Mouse (Mus musculus) lung, embryonic 15.5 days (tissue): Measurements from ENCODE around the gene Gjb3. TPM values are rescaled to one million over a fixed set of nuclear protein-coding genes. Genes with fewer than 3 reads are reported as not detected.

Experiments used
- ATAC-seq: fragments of 200-750 bp; cut with Nextera tagmentation; 2 replicates; pipeline ENCODE4 v1.8.0; 2017; ENCODE audit warnings: moderate number of reproducible peaks, borderline replicate concordance; ENCODE audit not compliant: low FRiP score, low TSS enrichment; ENCODE audit errors: extremely low read depth
- H3K27ac ChIP-seq: fragments of 300-500 bp; sonication (generic); 2 replicates; pipeline ENCODE4 v1.5.1; 2015; ENCODE audit warnings: moderate library complexity, mild to moderate bottlenecking, inconsistent platforms
- H3K27me3 ChIP-seq: fragments of 300-500 bp; sonication (generic); 2 replicates; pipeline ENCODE4 v1.6.1; 2015; ENCODE audit warnings: inconsistent platforms
- H3K36me3 ChIP-seq: fragments of 300-500 bp; sonication (generic); 2 replicates; pipeline ENCODE4 v1.6.1; 2015; ENCODE audit warnings: inconsistent platforms
- H3K4me1 ChIP-seq: fragments of 300-500 bp; sonication (generic); 2 replicates; pipeline ENCODE4 v1.6.1; 2015; ENCODE audit warnings: inconsistent platforms
- H3K4me2 ChIP-seq: fragments of 300-500 bp; sonication (generic); 2 replicates; pipeline ENCODE4 v1.6.1; 2015; ENCODE audit warnings: inconsistent platforms, mild to moderate bottlenecking, moderate library complexity
- H3K4me3 ChIP-seq: fragments of 300-500 bp; sonication (generic); 2 replicates; pipeline ENCODE4 v1.5.1; 2015; ENCODE audit warnings: mild to moderate bottlenecking, inconsistent platforms
- H3K9ac ChIP-seq: fragments of 300-500 bp; sonication (generic); 2 replicates; pipeline ENCODE4 v1.6.1; 2015; ENCODE audit warnings: inconsistent platforms
- H3K9me3 ChIP-seq: fragments of 300-500 bp; sonication (generic); 2 replicates; pipeline ENCODE4 v1.6.1; 2016; ENCODE audit warnings: inconsistent platforms
- WGBS: fragments of 180-500 bp; shearing (Covaris S2); methylation state at CpG from one replicate; pipeline ENCODE4 v1.1.7; 2015; 5-methylcytosine and 5-hydroxymethylcytosine counted together
- polyA plus RNA-seq: library from polyadenylated mRNA; unstranded; fragments of >200 nt; fragmentation: Nextera tagmentation; extraction: Ambion mirVana; gene quantifications from 2 replicates; pipeline ENCODE4 v1.2.1, GENCODE M21; 2015

Gjb3 gene
- polyA plus RNA-seq, 1 experiment from 2014 or later: 1.6 TPM

GRCm38 (mm10) chr4:127331171-127331570 lies 527 bp upstream of the Gjb3 start:
- no peak for ATAC-seq
- Histone ChIP-seq H3K4me1 (peaks cover 11% of the 10 kb centered on the region), H3K36me3 (no peaks in the 10 kb centered on the region), H3K4me2 (peak overlapping the region; percentile 50; the same call in 1 of the 2 replicates), H3K27me3 (peaks cover 58% of the 10 kb centered on the region), H3K9me3 (no peaks in the 10 kb centered on the region), H3K4me3 (no peak overlapping the region), H3K9ac (no peak overlapping the region), H3K27ac (no peak overlapping the region)
- WGBS: 25% methylated on average over 13 of the region's 13 CpGs

GRCm38 (mm10) chr4:127329751-127330150 lies 893 bp downstream of the Gjb3 start:
- no peaks in the 10 kb centered on the region for H3K36me3 ChIP-seq
- peak overlapping the region; percentile 50 for H3K4me2 ChIP-seq
- no peak overlapping the region for H3K9ac ChIP-seq
- peaks cover 65% of the 10 kb centered on the region for H3K27me3 ChIP-seq
- WGBS: under 1% methylated on average over 13 of the region's 13 CpGs
- H3K4me3 ChIP-seq: peak overlapping the region; percentile 23
- ATAC-seq: peak; percentile 50; the same call in 1 of the 2 replicates
- peaks cover 11% of the 10 kb centered on the region for H3K4me1 ChIP-seq
- H3K9me3 ChIP-seq: no peaks in the 10 kb centered on the region
- no peak overlapping the region for H3K27ac ChIP-seq

GRCm38 (mm10) chr4:127329046-127329445 lies 1.6 kb downstream of the Gjb3 start:
- Histone ChIP-seq H3K9ac (no peak overlapping the region), H3K4me3 (no peak overlapping the region), H3K4me1 (peaks cover 11% of the 10 kb centered on the region), H3K27me3 (peaks cover 65% of the 10 kb centered on the region), H3K27ac (no peak overlapping the region), H3K9me3 (no peaks in the 10 kb centered on the region), H3K4me2 (no peak overlapping the region), H3K36me3 (no peaks in the 10 kb centered on the region)
- 16% methylated on average over 3 of the region's 3 CpGs for WGBS
- ATAC-seq: no peak

- ATAC-seq: no peak
- Histone ChIP-seq H3K9me3 (no peaks in the 10 kb centered on the region), H3K9ac (no peak overlapping the region), H3K4me3 (no peak overlapping the region), H3K36me3 (no peaks in the 10 kb centered on the region), H3K27me3 (peaks cover 65% of the 10 kb centered on the region), H3K4me2 (no peak overlapping the region), H3K4me1 (peaks cover 11% of the 10 kb centered on the region), H3K27ac (no peak overlapping the region)
- WGBS: 53% methylated on average over 7 of the region's 7 CpGs
These were observed 2.3 kb downstream of the Gjb3 start for GRCm38 (mm10) chr4:127328378-127328777.

- Histone ChIP-seq H3K4me1 (peaks cover 11% of the 10 kb centered on the region), H3K4me3 (no peak overlapping the region), H3K9ac (no peak overlapping the region), H3K4me2 (no peak overlapping the region), H3K27me3 (peaks cover 64% of the 10 kb centered on the region), H3K36me3 (no peaks in the 10 kb centered on the region), H3K27ac (no peak overlapping the region), H3K9me3 (no peaks in the 10 kb centered on the region)
- no peak for ATAC-seq
- 56% methylated on average over 6 of the region's 6 CpGs for WGBS
These were observed 2.9 kb downstream of the Gjb3 start for GRCm38 (mm10) chr4:127327749-127328148.

GRCm38 (mm10) chr4:127327258-127327657 lies 3.4 kb downstream of the Gjb3 start:
- no peak overlapping the region for H3K4me3 ChIP-seq

GRCm38 (mm10) chr4:127325276-127325675 lies 5.4 kb downstream of the Gjb3 start:
- 80% methylated on average over 5 of the region's 5 CpGs for WGBS
- H3K27me3 ChIP-seq: peaks cover 40% of the 10 kb centered on the region

More at GRCm38 (mm10) chr4:127327258-127327657, 3.4 kb downstream of the Gjb3 start:
- Histone ChIP-seq H3K27ac (no peak overlapping the region), H3K27me3 (peaks cover 60% of the 10 kb centered on the region), H3K9me3 (no peaks in the 10 kb centered on the region), H3K36me3 (no peaks in the 10 kb centered on the region), H3K4me1 (peaks cover 11% of the 10 kb centered on the region), H3K9ac (no peak overlapping the region), H3K4me2 (no peak overlapping the region)
- no peak for ATAC-seq
- 28% methylated on average over 7 of the region's 7 CpGs for WGBS

GRCm38 (mm10) chr4:127324759-127325158 lies 5.9 kb downstream of the Gjb3 start:
- no peak overlapping the region for H3K27ac ChIP-seq
- 5% methylated on average over 6 of the region's 6 CpGs for WGBS
- peaks cover 35% of the 10 kb centered on the region for H3K27me3 ChIP-seq
- H3K4me1 ChIP-seq: no peaks in the 10 kb centered on the region
- H3K4me2 ChIP-seq: no peak overlapping the region
- H3K9ac ChIP-seq: no peak overlapping the region
- H3K36me3 ChIP-seq: no peaks in the 10 kb centered on the region
- no peaks in the 10 kb centered on the region for H3K9me3 ChIP-seq
- peak; percentile 48 for ATAC-seq
- no peak overlapping the region for H3K4me3 ChIP-seq

More at GRCm38 (mm10) chr4:127325276-127325675, 5.4 kb downstream of the Gjb3 start:
- H3K4me2 ChIP-seq: no peak overlapping the region
- ATAC-seq: no peak
- H3K36me3 ChIP-seq: no peaks in the 10 kb centered on the region
- H3K9ac ChIP-seq: no peak overlapping the region
- H3K4me3 ChIP-seq: no peak overlapping the region
- no peaks in the 10 kb centered on the region for H3K9me3 ChIP-seq
- peaks cover 3% of the 10 kb centered on the region for H3K4me1 ChIP-seq
- H3K27ac ChIP-seq: no peak overlapping the region

GRCm38 (mm10) chr4:127324296-127324695 lies 6.3 kb downstream of the Gjb3 start:
- H3K9me3 ChIP-seq: no peaks in the 10 kb centered on the region
- peaks cover 30% of the 10 kb centered on the region for H3K27me3 ChIP-seq
- H3K27ac ChIP-seq: no peak overlapping the region
- WGBS: 74% methylated on average over 10 of the region's 10 CpGs
- H3K4me1 ChIP-seq: no peaks in the 10 kb centered on the region
- no peak overlapping the region for H3K4me3 ChIP-seq
- H3K36me3 ChIP-seq: no peaks in the 10 kb centered on the region
- H3K4me2 ChIP-seq: no peak overlapping the region
- ATAC-seq: no peak
- H3K9ac ChIP-seq: no peak overlapping the region

GRCm38 (mm10) chr4:127323651-127324050 lies 7.0 kb downstream of the Gjb3 start:
- no peaks in the 10 kb centered on the region for H3K36me3 ChIP-seq
- no peak overlapping the region for H3K9ac ChIP-seq
- no peak overlapping the region for H3K27ac ChIP-seq
- no peak for ATAC-seq
- peaks cover 25% of the 10 kb centered on the region for H3K27me3 ChIP-seq
- H3K4me3 ChIP-seq: no peak overlapping the region
- H3K4me2 ChIP-seq: no peak overlapping the region
- 49% methylated on average over 3 of the region's 3 CpGs for WGBS
- no peaks in the 10 kb centered on the region for H3K9me3 ChIP-seq
- H3K4me1 ChIP-seq: no peaks in the 10 kb centered on the region

- Histone ChIP-seq H3K9ac (no peak overlapping the region), H3K36me3 (no peaks in the 10 kb centered on the region), H3K27ac (no peak overlapping the region), H3K27me3 (no peaks in the 10 kb centered on the region), H3K9me3 (no peaks in the 10 kb centered on the region), H3K4me2 (no peak overlapping the region), H3K4me3 (no peak overlapping the region), H3K4me1 (no peaks in the 10 kb centered on the region)
- ATAC-seq: peak; percentile 37; the same call in 1 of the 2 replicates
- WGBS: 3% methylated on average over 3 of the region's 3 CpGs
These were observed 11.0 kb downstream of the Gjb3 start for GRCm38 (mm10) chr4:127319613-127320012.

- Histone ChIP-seq H3K4me2 (no peak overlapping the region), H3K4me1 (0 out of 2 replicates have a peak, but pooled peaks cover 2% of the 10 kb centered on the region), H3K27ac (no peak overlapping the region), H3K27me3 (peaks cover 8% of the 10 kb centered on the region; the same call in 1 of the 2 replicates), H3K4me3 (no peak overlapping the region), H3K9me3 (no peaks in the 10 kb centered on the region), H3K9ac (no peak overlapping the region), H3K36me3 (no peaks in the 10 kb centered on the region)
- 49% methylated on average over 4 of the region's 4 CpGs for WGBS
- ATAC-seq: no peak
These were observed 13.5 kb downstream of the Gjb3 start for GRCm38 (mm10) chr4:127317143-127317542.

- WGBS: 73% methylated on average over 8 of the region's 8 CpGs
- Histone ChIP-seq H3K4me1 (0 out of 2 replicates have a peak, but pooled peaks cover 2% of the 10 kb centered on the region), H3K9me3 (no peaks in the 10 kb centered on the region), H3K9ac (no peak overlapping the region), H3K27me3 (peaks cover 18% of the 10 kb centered on the region; the same call in 1 of the 2 replicates), H3K4me2 (no peak overlapping the region), H3K4me3 (no peak overlapping the region), H3K27ac (no peak overlapping the region), H3K36me3 (no peaks in the 10 kb centered on the region)
- no peak for ATAC-seq
These were observed 14.9 kb downstream of the Gjb3 start for GRCm38 (mm10) chr4:127315753-127316152.
